8 mouse cellular contexts compared by ENCODE assay signal in the genomic region with DNA sequence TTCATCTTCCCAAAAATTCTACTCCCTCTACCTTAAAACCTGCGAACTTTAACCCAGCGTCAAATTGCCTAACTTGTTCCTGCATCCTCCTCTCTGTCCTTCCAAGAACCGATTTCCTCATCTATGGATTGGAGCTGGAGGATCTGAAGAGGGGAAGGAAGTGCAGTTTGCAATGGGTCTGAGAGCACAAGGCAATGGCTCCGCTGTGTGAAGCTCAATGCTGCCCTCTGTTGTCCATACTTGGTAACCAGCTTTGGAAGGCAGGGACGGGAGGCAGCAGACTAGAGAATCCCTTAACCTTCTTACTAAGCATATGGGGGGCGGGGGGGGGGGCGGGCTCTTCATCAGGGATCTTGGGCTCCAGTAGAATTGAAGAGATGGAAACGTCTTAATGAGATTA. TPM values are rescaled to one million over a fixed set of nuclear protein-coding genes. Genes with fewer than 3 reads are reported as not detected.
DNase-seq lines count a peak whose midpoint lies in the region; ATAC-seq lines count a peak whose summit lies in the region.

No protein-coding gene starts in this region.

- H3K27me3 ChIP-seq in hindbrain, embryonic 13.5 days: peaks cover 92% of the 10 kb centered on the region

- no peak overlapping the region for H3K27ac ChIP-seq in hindbrain, embryonic 13.5 days

- H3K36me3 ChIP-seq in hindbrain, embryonic 13.5 days: no peaks in the 10 kb centered on the region

- under 1% methylated on average over 8 of the region's 8 CpGs for WGBS in hindbrain, embryonic 13.5 days

- no peaks in the 10 kb centered on the region for H3K9me3 ChIP-seq in hindbrain, embryonic 13.5 days

- peak; percentile 51 to 78 for DNase-seq in heart, adult 18-20 months
- no peak for DNase-seq in heart, postnatal 25 days (ENCODE audit: low spot score)
- DNase-seq in adrenal gland, postnatal 25 days: peak; percentile 55
- peak; percentile 83 for DNase-seq in embryo, embryonic 9.5 days (ENCODE audit: extremely low spot score)
- peak; percentile 31 for DNase-seq in left cerebral cortex, adult 11 months (ENCODE audit: low spot score)
- peak; percentile 63 for DNase-seq in right cerebral cortex, postnatal 25 days

- no peak overlapping the region for H3K4me3 ChIP-seq in hindbrain, embryonic 13.5 days

- no peak overlapping the region for H3K4me2 ChIP-seq in hindbrain, embryonic 13.5 days

- intact Hi-C loops in heart, postnatal 25 days (cut with DNase I): loop anchor here (1.0 to 2.0 kb wide), 3 partner anchors 28 to 250 kb away; no protein-coding TSS in a partner anchor

- peaks cover 33% of the 10 kb centered on the region for H3K4me1 ChIP-seq in hindbrain, embryonic 13.5 days (replicated peaks)

- H3K9ac ChIP-seq in hindbrain, embryonic 13.5 days: no peak overlapping the region

- ATAC-seq in hindbrain, embryonic 13.5 days (ENCODE audit: low FRiP score): 0 out of 2 replicates have a peak, but pooled peaks have one; percentile 25
- peak; percentile 65 for ATAC-seq in megakaryocyte-erythroid progenitor cell, adult 5-6 weeks (replicated peaks; ENCODE audit: low FRiP score, low TSS enrichment, poor library complexity, severe bottlenecking)

RNA-seq across cellular contexts. Expression of gene Faah, which starts 37.0 kb away (rescaled TPM):
- 1 to 10 TPM in 1 of 2 experiments, not detected in 1; 1.0 TPM for total RNA-seq in heart, adult 18-20 months (2021)
- under 1 TPM; 0.13 to 0.17 TPM for total RNA-seq in heart, postnatal 25 days (2021)
- total RNA-seq in adrenal gland, postnatal 25 days (2021): 3.6 and 4.2 TPM in 2 replicates
- 13.0 and 13.3 TPM in 2 replicates for polyA plus RNA-seq in hindbrain, embryonic 13.5 days (2015; fragmentation: Nextera tagmentation; extraction: Ambion mirVana)
- 1.4 and 5.0 TPM in 2 replicates for total RNA-seq in megakaryocyte-erythroid progenitor cell, adult 5-6 weeks (2014; fragmentation: Nextera tagmentation)
- total RNA-seq in megakaryocyte-erythroid progenitor cell, adult 5-6 weeks (2017): 0.85 and 2.3 TPM in 2 replicates

RNA-seq across cellular contexts. Expression of gene Dmbx1, which starts 41.0 kb away (rescaled TPM):
- total RNA-seq in heart, adult 18-20 months (2021): not detected
- total RNA-seq in heart, postnatal 25 days (2021): not detected
- not detected in 2 replicates for total RNA-seq in adrenal gland, postnatal 25 days (2021)
- 12.7 and 14.3 TPM in 2 replicates for polyA plus RNA-seq in hindbrain, embryonic 13.5 days (2015; fragmentation: Nextera tagmentation; extraction: Ambion mirVana)
- total RNA-seq in megakaryocyte-erythroid progenitor cell, adult 5-6 weeks (2014; fragmentation: Nextera tagmentation): not detected in 2 replicates
- total RNA-seq in megakaryocyte-erythroid progenitor cell, adult 5-6 weeks (2017): not detected in 2 replicates
